Mouse (Mus musculus) liver, postnatal 0 days (tissue): Measurements from ENCODE around the gene Cdh11. TPM values are rescaled to one million over a fixed set of nuclear protein-coding genes. Genes with fewer than 3 reads are reported as not detected.
"Not testable (repeated sequence)": the region's sequence is repeated elsewhere in the genome, so short reads cannot be mapped to it uniquely, and the experiment has no call there.

ENCODE experiments used
- ATAC-seq: fragments of 200-750 bp; cut with Nextera tagmentation; 2 replicates; pipeline ENCODE4 v1.8.0; 2017; ENCODE audit warnings: mild to moderate bottlenecking, moderate library complexity
- DNase-seq: peaks from one replicate; pipeline ENCODE4 v3.0.0-alpha.2; 2016
- H3K27ac ChIP-seq: fragments of 300-500 bp; sonication (generic); 2 replicates; pipeline ENCODE4 v1.5.1; 2014; ENCODE audit warnings: antibody characterized with exemption, moderate library complexity, mild to moderate bottlenecking, low read depth
- H3K27me3 ChIP-seq: fragments of 300-500 bp; sonication (generic); 2 replicates; pipeline ENCODE4 v1.6.1; 2014; ENCODE audit warnings: low read length, control low read depth, mixed read lengths; ENCODE audit not compliant: insufficient read depth
- H3K36me3 ChIP-seq: fragments of 300-500 bp; sonication (generic); replicated peaks from 2 replicates; pipeline ENCODE4 v1.6.1; 2014; ENCODE audit warnings: mild to moderate bottlenecking, control low read depth, low read length, moderate library complexity, mixed read lengths; ENCODE audit not compliant: insufficient read depth
- H3K4me1 ChIP-seq: fragments of 300-500 bp; sonication (generic); 2 replicates; pipeline ENCODE4 v1.6.1; 2014; ENCODE audit warnings: antibody characterized with exemption, mild to moderate bottlenecking, control low read depth; ENCODE audit not compliant: insufficient read depth
- H3K4me2 ChIP-seq: fragments of 300-500 bp; sonication (generic); 2 replicates; pipeline ENCODE4 v1.6.1; 2014; ENCODE audit warnings: low read depth, mild to moderate bottlenecking, low read length, moderate library complexity, mixed read lengths
- H3K4me3 ChIP-seq: fragments of 300-500 bp; sonication (generic); 2 replicates; pipeline ENCODE4 v1.5.1; 2014; ENCODE audit warnings: low read depth, low read length
- H3K9ac ChIP-seq: fragments of 300-500 bp; sonication (generic); replicated peaks from 2 replicates; pipeline ENCODE4 v1.6.1; 2014; ENCODE audit warnings: mild to moderate bottlenecking, moderate library complexity
- H3K9me3 ChIP-seq: fragments of 300-500 bp; sonication (generic); 2 replicates; pipeline ENCODE4 v1.6.1; 2016; ENCODE audit warnings: mild to moderate bottlenecking, control low read depth, low read length, mixed read lengths
- CTCF ChIP-seq: sonication (generic); IDR thresholded peaks from 2 replicates; pipeline ENCODE4 v1.5.1; 2016; ENCODE audit warnings: antibody characterized with exemption, low read depth
- EP300 ChIP-seq: IDR thresholded peaks from 2 replicates; pipeline ENCODE4 v1.6.1; 2016; ENCODE audit warnings: antibody characterized with exemption, low read depth, mild to moderate bottlenecking
- WGBS: fragments of 180-500 bp; shearing (Covaris S2); extraction: QIAGEN DNeasy Blood & Tissue Kit; methylation state at CpG from one replicate; pipeline ENCODE4 v1.1.7; 2014; ENCODE audit not compliant: insufficient replicate concordance; 5-methylcytosine and 5-hydroxymethylcytosine counted together
- polyA plus RNA-seq: library from polyadenylated mRNA; unstranded; fragments of >200 nt; fragmentation: Nextera tagmentation; extraction: Ambion mirVana; gene quantifications from 2 replicates; pipeline ENCODE4 v1.2.1, GENCODE M21; 2015

The Cdh11 gene
- polyA plus RNA-seq, 1 experiment from 2014 or later = 0.59 TPM

DNA sequence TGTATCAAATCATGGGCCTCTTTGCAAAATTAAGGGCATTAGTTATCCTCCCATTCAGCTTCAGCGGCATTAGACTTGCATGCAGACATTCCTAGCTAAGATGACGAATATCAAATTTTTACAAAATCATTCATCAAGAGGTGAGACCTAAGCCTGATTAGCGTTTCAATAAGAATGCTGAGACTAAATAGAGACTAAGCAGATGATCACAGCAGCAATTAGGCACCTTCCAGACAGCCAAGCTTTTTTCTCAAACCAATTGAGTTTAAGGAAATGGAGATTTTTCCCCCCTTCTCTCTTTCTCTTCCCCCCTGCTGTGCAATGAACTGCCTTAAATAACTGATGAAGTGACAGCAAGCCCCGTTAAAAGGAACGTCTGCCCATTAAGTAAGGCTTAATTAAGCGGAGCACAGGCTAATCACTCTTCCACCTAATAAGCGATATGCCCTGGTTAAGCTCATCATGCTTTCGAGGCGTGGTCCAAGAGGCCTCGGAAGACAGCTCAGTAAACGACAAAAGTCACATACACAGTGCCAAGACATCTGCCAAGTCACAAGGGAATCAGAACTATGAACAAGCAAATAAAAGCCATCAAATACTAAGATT is 87.1 kb downstream of the Cdh11 start:
- no peaks in the 10 kb centered on the region for H3K9me3 ChIP-seq
- DNase-seq = no peak
- no peak overlapping the region for H3K9ac ChIP-seq
- no peaks in the 10 kb centered on the region for H3K4me1 ChIP-seq
- no peak for TF ChIP-seq EP300
- TF ChIP-seq CTCF = no peak
- no peak overlapping the region for H3K27ac ChIP-seq
- no peak for ATAC-seq
- H3K4me3 ChIP-seq = no peak overlapping the region
- WGBS = 46% methylated on average over 11 of the region's 11 CpGs
- no peak overlapping the region for H3K4me2 ChIP-seq
- H3K36me3 ChIP-seq = no peaks in the 10 kb centered on the region
- H3K27me3 ChIP-seq = no peaks in the 10 kb centered on the region

DNA sequence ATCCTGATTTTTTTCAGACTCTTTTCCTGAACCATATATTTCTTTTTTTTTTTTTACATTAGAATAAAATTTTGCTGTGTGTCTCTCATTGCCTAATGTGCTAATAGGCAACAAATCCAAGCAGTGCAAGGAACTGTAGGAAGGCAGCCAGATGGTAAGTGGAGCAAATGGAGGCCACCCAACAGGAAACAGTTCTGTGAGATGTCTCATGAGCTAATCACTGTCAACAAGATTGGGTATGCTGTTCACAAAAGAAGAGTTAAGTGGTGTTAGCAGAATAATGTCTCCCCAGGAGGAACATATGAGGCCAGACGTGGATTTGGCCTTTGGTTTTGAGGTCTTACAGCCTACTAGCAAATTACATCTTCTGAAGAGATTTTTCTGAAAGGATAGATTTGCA is 92.0 kb downstream of the Cdh11 start:
- H3K36me3 ChIP-seq = no peaks in the 10 kb centered on the region
- H3K9ac ChIP-seq = no peak overlapping the region
- no peaks in the 10 kb centered on the region for H3K9me3 ChIP-seq
- H3K27me3 ChIP-seq = no peaks in the 10 kb centered on the region
- no peak overlapping the region for H3K4me2 ChIP-seq
- no peak overlapping the region for H3K27ac ChIP-seq
- TF ChIP-seq CTCF = no peak
- no peak for TF ChIP-seq EP300
- DNase-seq (no peak), ATAC-seq (no peak)
- H3K4me1 ChIP-seq = no peaks in the 10 kb centered on the region
- H3K4me3 ChIP-seq = no peak overlapping the region
- 38% methylated on average over 1 of the region's 1 CpGs for WGBS

DNA sequence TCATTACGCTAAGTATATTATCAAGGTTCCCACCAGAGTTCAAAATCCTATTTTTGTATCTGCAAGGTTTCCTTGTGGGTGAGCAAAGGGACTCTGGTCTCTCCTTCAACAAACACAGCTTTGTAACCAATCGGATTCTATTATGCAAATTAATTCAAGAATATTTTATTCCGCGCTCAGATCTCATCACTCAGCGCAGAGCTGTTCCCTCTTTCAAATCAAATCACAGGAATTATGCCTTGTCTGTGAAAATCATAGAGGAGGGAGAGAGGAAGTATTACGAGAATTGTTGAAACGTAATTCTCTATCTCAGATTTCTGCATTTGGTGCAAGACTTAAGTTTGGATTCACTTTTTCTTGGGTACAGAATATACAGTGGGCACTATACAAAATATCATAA is 100.0 kb downstream of the Cdh11 start:
- H3K27ac ChIP-seq, ATAC-seq, H3K9me3 ChIP-seq, H3K4me1 ChIP-seq, H3K27me3 ChIP-seq, H3K9ac ChIP-seq, H3K36me3 ChIP-seq, H3K4me2 ChIP-seq, DNase-seq, H3K4me3 ChIP-seq: not testable (repeated sequence)
- WGBS = 73% methylated on average over 7 of the region's 7 CpGs

DNA sequence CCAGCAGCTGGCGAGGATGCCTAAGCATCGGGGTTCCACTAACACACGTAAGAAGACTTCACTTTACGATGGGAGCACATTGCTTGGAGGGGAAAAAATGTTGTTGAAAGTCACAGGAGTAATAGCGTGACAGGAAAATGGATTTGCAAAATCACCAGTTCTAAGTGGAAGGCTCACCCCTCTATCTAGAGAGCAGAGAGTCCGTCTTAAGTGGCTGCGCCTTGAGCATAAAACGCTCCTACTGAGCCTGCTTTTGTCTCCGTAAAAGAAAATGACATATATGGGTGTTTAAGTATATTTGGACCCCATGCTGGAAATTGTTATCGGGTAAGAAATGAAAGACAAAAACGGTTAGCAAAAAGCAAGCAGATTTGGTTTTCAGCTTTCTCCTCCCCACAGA is 100.4 kb downstream of the Cdh11 start:
- no peaks in the 10 kb centered on the region for H3K9me3 ChIP-seq
- WGBS = 82% methylated on average over 11 of the region's 11 CpGs
- no peaks in the 10 kb centered on the region for H3K27me3 ChIP-seq
- no peaks in the 10 kb centered on the region for H3K4me1 ChIP-seq
- DNase-seq = no peak
- TF ChIP-seq EP300 (no peak), CTCF (no peak)
- H3K36me3 ChIP-seq = no peaks in the 10 kb centered on the region
- H3K4me2 ChIP-seq = no peak overlapping the region
- no peak overlapping the region for H3K4me3 ChIP-seq
- ATAC-seq = no peak
- no peak overlapping the region for H3K9ac ChIP-seq
- no peak overlapping the region for H3K27ac ChIP-seq

DNA sequence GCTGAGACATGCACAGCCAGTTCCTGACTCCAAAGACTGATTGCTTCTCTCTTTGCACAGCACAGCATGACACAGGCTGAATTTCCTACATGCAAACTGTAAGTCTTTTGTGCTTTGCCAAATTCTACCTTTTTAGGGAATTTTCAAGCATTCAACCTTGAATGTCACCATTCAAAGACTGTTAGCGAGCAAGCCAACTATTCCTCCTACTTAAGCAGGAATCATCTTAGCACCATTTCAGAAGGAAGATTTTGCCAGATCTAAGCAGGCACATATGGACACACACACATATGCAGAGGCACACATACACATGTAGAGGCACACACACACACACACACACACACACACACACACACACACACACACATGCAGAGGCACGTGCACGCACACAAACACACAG is 108.3 kb downstream of the Cdh11 start:
- Histone ChIP-seq H3K4me2 (no peak overlapping the region), H3K36me3 (no peaks in the 10 kb centered on the region), H3K27ac (no peak overlapping the region), H3K27me3 (no peaks in the 10 kb centered on the region), H3K4me1 (no peaks in the 10 kb centered on the region), H3K4me3 (no peak overlapping the region), H3K9me3 (no peaks in the 10 kb centered on the region), H3K9ac (no peak overlapping the region)
- TF ChIP-seq EP300 (no peak), CTCF (no peak)
- DNase-seq = no peak
- no peak for ATAC-seq
- 86% methylated on average over 3 of the region's 3 CpGs for WGBS

DNA sequence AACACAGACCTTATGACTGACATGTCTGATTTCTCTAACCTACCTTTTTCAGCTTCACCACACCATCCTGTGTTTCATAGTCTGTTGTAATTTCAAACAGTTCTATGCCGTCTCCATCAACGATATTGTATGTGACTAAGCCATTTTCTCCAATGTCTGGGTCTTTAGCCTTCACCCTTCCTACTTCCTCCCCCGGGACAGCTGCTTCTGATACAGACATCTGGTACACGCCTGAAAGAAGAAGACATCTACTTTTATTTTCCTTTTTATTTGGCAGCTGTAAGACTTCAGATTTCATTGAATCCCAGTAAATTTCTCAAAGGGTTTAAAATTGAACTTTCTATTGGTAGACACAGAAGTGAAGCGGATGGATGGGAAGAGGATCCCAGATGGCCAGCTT is 120.9 kb downstream of the Cdh11 start:
- ATAC-seq, H3K27ac ChIP-seq, H3K4me2 ChIP-seq, H3K36me3 ChIP-seq, H3K9me3 ChIP-seq, H3K27me3 ChIP-seq, DNase-seq, H3K4me3 ChIP-seq, H3K9ac ChIP-seq, H3K4me1 ChIP-seq: not testable (repeated sequence)
- 70% methylated on average over 5 of the region's 5 CpGs for WGBS

DNA sequence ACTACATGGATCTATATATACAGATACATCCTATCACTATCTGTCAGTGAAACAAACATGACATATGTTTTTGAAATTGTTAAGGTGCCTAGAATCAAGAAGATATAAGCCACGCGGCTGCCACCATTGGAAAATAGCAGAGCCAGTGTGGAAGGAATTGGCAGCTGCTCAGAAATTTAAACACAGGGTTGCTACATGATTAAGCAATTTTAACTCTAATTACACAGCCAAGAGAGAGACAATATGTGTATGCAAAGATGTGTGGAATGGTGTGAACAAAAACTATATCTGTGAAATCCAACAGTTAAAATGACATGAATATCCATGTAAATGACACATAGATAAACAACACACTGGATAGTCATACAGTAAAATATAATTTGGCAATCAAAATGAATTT is 128.9 kb downstream of the Cdh11 start:
- H3K27ac ChIP-seq = no peak overlapping the region
- no peaks in the 10 kb centered on the region for H3K4me1 ChIP-seq
- H3K4me3 ChIP-seq = no peak overlapping the region
- TF ChIP-seq CTCF = no peak
- no peak for TF ChIP-seq EP300
- no peaks in the 10 kb centered on the region for H3K27me3 ChIP-seq
- H3K9me3 ChIP-seq = no peaks in the 10 kb centered on the region
- 84% methylated on average over 2 of the region's 2 CpGs for WGBS
- no peak overlapping the region for H3K4me2 ChIP-seq
- ATAC-seq = no peak
- no peak for DNase-seq
- no peak overlapping the region for H3K9ac ChIP-seq
- H3K36me3 ChIP-seq = no peaks in the 10 kb centered on the region
